ENCODE assay signal across 1 mouse cellular context in the genomic region with DNA sequence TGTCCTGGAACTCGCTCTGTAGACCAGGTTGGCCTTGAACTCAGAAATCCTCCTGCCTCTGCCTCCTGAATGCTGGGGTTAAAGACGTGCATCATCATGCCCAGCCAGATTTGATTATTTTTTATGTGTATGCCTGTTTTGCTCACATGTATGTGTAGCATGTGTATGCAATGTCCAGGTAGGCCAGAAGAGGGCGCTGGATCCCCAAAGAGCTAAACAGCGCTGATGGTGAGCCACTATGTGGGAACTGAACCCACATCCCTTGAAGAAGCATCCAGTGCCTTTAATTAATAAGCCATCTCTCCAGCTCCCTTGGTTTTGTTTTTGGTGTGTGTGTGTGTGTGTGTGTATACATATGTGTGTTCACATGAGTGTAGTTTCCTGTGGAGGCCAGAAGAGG.
TF ChIP-seq lines count a peak whose summit lies in the region.

No protein-coding gene starts in this region.

TF ChIP-seq in MEL, 35 proteins besides CTCF, POLR2A, EP300 and RAD21:
- TF ChIP-seq GATA1 (IDR thresholded peaks at IDR 0.05; ENCODE audit: low read depth, low read length) (no peak), ZNF384 (IDR thresholded peaks at IDR 0.05; ENCODE audit: low read depth, low read length) (no peak), MAZ (IDR thresholded peaks at IDR 0.05; ENCODE audit: low read depth, low read length) (no peak)
